Mouse (Mus musculus): ENCODE results near the gene Ano8. TPM values are rescaled to one million over a fixed set of nuclear protein-coding genes. Genes with fewer than 3 reads are reported as not detected.
A peak's percentile ranks its signal among the peaks of the same experiment; 100 is the strongest.

The Ano8 gene
- polyA plus RNA-seq, 1 experiment from 2014 or later: 1.7 TPM

- H3K27ac ChIP-seq (ENCODE audit: low read depth): peak overlapping the region; percentile 78
- H3K4me2 ChIP-seq (ENCODE audit: low read length): peak overlapping the region; percentile 79
- H3K4me3 ChIP-seq (ENCODE audit: low read depth, low read length): peak overlapping the region; percentile 51
- peak overlapping the region; percentile 63 for H3K9ac ChIP-seq (ENCODE audit: low read length)
- ATAC-seq (replicated peaks; ENCODE audit: low FRiP score, low TSS enrichment, low read depth): peak; percentile 73
- 1% methylated on average over 106 of the region's 121 CpGs for WGBS
- H3K36me3 ChIP-seq (ENCODE audit: control insufficient read depth, insufficient read depth, low read length): peaks cover 62% of the 10 kb centered on the region
- peaks cover 10% of the 10 kb centered on the region for H3K4me1 ChIP-seq (replicated peaks; ENCODE audit: control insufficient read depth, insufficient read depth, low read length)
- H3K9me3 ChIP-seq (ENCODE audit: control insufficient read depth, low read length): no peaks in the 10 kb centered on the region
- DNase-seq (ENCODE audit: low spot score): peak; percentile 91
- H3K27me3 ChIP-seq (replicated peaks; ENCODE audit: control insufficient read depth, insufficient read depth, low read length): no peaks in the 10 kb centered on the region
Observed at GRCm38 (mm10) chr8:71476099-71476940, 9.4 kb downstream of the Ano8 start.

GRCm38 (mm10) chr8:71475702-71476075, 10.1 kb downstream of the Ano8 start:
- 24% methylated on average over 4 of the region's 4 CpGs for WGBS
- H3K4me1 ChIP-seq (replicated peaks; ENCODE audit: control insufficient read depth, insufficient read depth, low read length): peaks cover 10% of the 10 kb centered on the region
- peak; percentile 60 for DNase-seq (ENCODE audit: low spot score)
- H3K9ac ChIP-seq (ENCODE audit: low read length): peak overlapping the region; percentile 63
- H3K27ac ChIP-seq (ENCODE audit: low read depth): no peak overlapping the region
- H3K36me3 ChIP-seq (ENCODE audit: control insufficient read depth, insufficient read depth, low read length): peaks cover 66% of the 10 kb centered on the region
- H3K4me3 ChIP-seq (ENCODE audit: low read depth, low read length): peak overlapping the region; percentile 51
- peak overlapping the region; percentile 79 for H3K4me2 ChIP-seq (ENCODE audit: low read length)
- H3K9me3 ChIP-seq (ENCODE audit: control insufficient read depth, low read length): no peaks in the 10 kb centered on the region
- 0 out of 2 replicates have a peak, but pooled peaks have one; percentile 24 for ATAC-seq (replicated peaks; ENCODE audit: low FRiP score, low TSS enrichment, low read depth)
- no peaks in the 10 kb centered on the region for H3K27me3 ChIP-seq (replicated peaks; ENCODE audit: control insufficient read depth, insufficient read depth, low read length)

- Histone ChIP-seq H3K36me3 (ENCODE audit: control insufficient read depth, insufficient read depth, low read length) (peaks cover 60% of the 10 kb centered on the region), H3K27me3 (replicated peaks; ENCODE audit: control insufficient read depth, insufficient read depth, low read length) (no peaks in the 10 kb centered on the region), H3K27ac (ENCODE audit: low read depth) (no peak overlapping the region), H3K9me3 (ENCODE audit: control insufficient read depth, low read length) (no peaks in the 10 kb centered on the region), H3K4me3 (ENCODE audit: low read depth, low read length) (no peak overlapping the region), H3K9ac (ENCODE audit: low read length) (no peak overlapping the region), H3K4me1 (replicated peaks; ENCODE audit: control insufficient read depth, insufficient read depth, low read length) (peaks cover 16% of the 10 kb centered on the region), H3K4me2 (ENCODE audit: low read length) (no peak overlapping the region)
- DNase-seq (ENCODE audit: low spot score): no peak
- WGBS: 90% methylated on average over 25 of the region's 25 CpGs
- ATAC-seq (replicated peaks; ENCODE audit: low FRiP score, low TSS enrichment, low read depth): no peak
Observed at GRCm38 (mm10) chr8:71474785-71475701, 10.7 kb downstream of the Ano8 start.

- Histone ChIP-seq H3K27ac (ENCODE audit: low read depth) (no peak overlapping the region), H3K4me2 (ENCODE audit: low read length) (no peak overlapping the region), H3K9ac (ENCODE audit: low read length) (no peak overlapping the region), H3K27me3 (replicated peaks; ENCODE audit: control insufficient read depth, insufficient read depth, low read length) (no peaks in the 10 kb centered on the region), H3K36me3 (ENCODE audit: control insufficient read depth, insufficient read depth, low read length) (peaks cover 55% of the 10 kb centered on the region), H3K4me3 (ENCODE audit: low read depth, low read length) (no peak overlapping the region), H3K9me3 (ENCODE audit: control insufficient read depth, low read length) (no peaks in the 10 kb centered on the region), H3K4me1 (replicated peaks; ENCODE audit: control insufficient read depth, insufficient read depth, low read length) (peaks cover 21% of the 10 kb centered on the region)
- WGBS: 91% methylated on average over 18 of the region's 18 CpGs
- no peak for DNase-seq (ENCODE audit: low spot score)
- no peak for ATAC-seq (replicated peaks; ENCODE audit: low FRiP score, low TSS enrichment, low read depth)
Observed at GRCm38 (mm10) chr8:71474344-71474743, 11.4 kb downstream of the Ano8 start.

GRCm38 (mm10) chr8:71472601-71473386, 13.0 kb downstream of the Ano8 start:
- H3K27ac ChIP-seq (ENCODE audit: low read depth): no peak overlapping the region
- H3K9ac ChIP-seq (ENCODE audit: low read length): no peak overlapping the region
- no peak overlapping the region for H3K4me2 ChIP-seq (ENCODE audit: low read length)
- H3K36me3 ChIP-seq (ENCODE audit: control insufficient read depth, insufficient read depth, low read length): peaks cover 47% of the 10 kb centered on the region
- H3K4me3 ChIP-seq (ENCODE audit: low read depth, low read length): no peak overlapping the region
- H3K27me3 ChIP-seq (replicated peaks; ENCODE audit: control insufficient read depth, insufficient read depth, low read length): no peaks in the 10 kb centered on the region
- WGBS: 84% methylated on average over 8 of the region's 8 CpGs
- H3K9me3 ChIP-seq (ENCODE audit: control insufficient read depth, low read length): no peaks in the 10 kb centered on the region
- H3K4me1 ChIP-seq (replicated peaks; ENCODE audit: control insufficient read depth, insufficient read depth, low read length): peaks cover 21% of the 10 kb centered on the region
- DNase-seq (ENCODE audit: low spot score) (no peak), ATAC-seq (replicated peaks; ENCODE audit: low FRiP score, low TSS enrichment, low read depth) (no peak)

GRCm38 (mm10) chr8:71471861-71472260, 13.9 kb downstream of the Ano8 start:
- no peak for ATAC-seq (replicated peaks; ENCODE audit: low FRiP score, low TSS enrichment, low read depth)
- no peak overlapping the region for H3K4me3 ChIP-seq (ENCODE audit: low read depth, low read length)
- no peak overlapping the region for H3K27ac ChIP-seq (ENCODE audit: low read depth)
- peaks cover 47% of the 10 kb centered on the region for H3K36me3 ChIP-seq (ENCODE audit: control insufficient read depth, insufficient read depth, low read length)
- H3K9ac ChIP-seq (ENCODE audit: low read length): no peak overlapping the region
- 93% methylated on average over 17 of the region's 17 CpGs for WGBS
- DNase-seq (ENCODE audit: low spot score): no peak
- H3K4me2 ChIP-seq (ENCODE audit: low read length): no peak overlapping the region
- peaks cover 16% of the 10 kb centered on the region for H3K4me1 ChIP-seq (replicated peaks; ENCODE audit: control insufficient read depth, insufficient read depth, low read length)
- no peaks in the 10 kb centered on the region for H3K27me3 ChIP-seq (replicated peaks; ENCODE audit: control insufficient read depth, insufficient read depth, low read length)
- H3K9me3 ChIP-seq (ENCODE audit: control insufficient read depth, low read length): no peaks in the 10 kb centered on the region

GRCm38 (mm10) chr8:71470913-71471255, 14.9 kb downstream of the Ano8 start:
- DNase-seq (ENCODE audit: low spot score) (no peak), ATAC-seq (replicated peaks; ENCODE audit: low FRiP score, low TSS enrichment, low read depth) (no peak)
- Histone ChIP-seq H3K9me3 (ENCODE audit: control insufficient read depth, low read length) (no peaks in the 10 kb centered on the region), H3K36me3 (ENCODE audit: control insufficient read depth, insufficient read depth, low read length) (peaks cover 47% of the 10 kb centered on the region), H3K4me3 (ENCODE audit: low read depth, low read length) (no peak overlapping the region), H3K27ac (ENCODE audit: low read depth) (no peak overlapping the region), H3K9ac (ENCODE audit: low read length) (no peak overlapping the region), H3K27me3 (replicated peaks; ENCODE audit: control insufficient read depth, insufficient read depth, low read length) (no peaks in the 10 kb centered on the region), H3K4me2 (ENCODE audit: low read length) (no peak overlapping the region), H3K4me1 (replicated peaks; ENCODE audit: control insufficient read depth, insufficient read depth, low read length) (peaks cover 14% of the 10 kb centered on the region)
- WGBS: 79% methylated on average over 5 of the region's 5 CpGs
